Mouse (Mus musculus): Measurements from ENCODE around the gene Mc1r.

DNA sequence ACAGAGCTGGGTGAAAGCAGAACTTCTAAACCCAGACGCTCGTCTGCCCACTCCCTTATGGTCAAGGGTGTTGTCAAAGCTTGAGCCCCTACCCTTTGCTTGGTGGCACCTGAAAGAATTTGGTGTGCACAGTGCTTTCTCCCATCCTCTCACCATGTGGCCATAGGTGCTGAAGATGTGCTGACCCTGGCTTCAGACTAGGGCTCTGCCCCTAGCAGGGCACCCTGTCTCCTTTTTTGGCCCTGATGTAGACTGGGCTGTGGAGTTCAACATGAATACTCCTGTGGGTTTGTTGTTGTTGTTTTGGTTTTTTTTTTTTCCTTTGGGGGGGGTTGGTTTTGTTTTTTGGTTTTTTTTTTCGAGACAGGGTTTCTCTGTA lies 15.9 kb downstream of the Mc1r start:
- TF ChIP-seq CTCF (IDR thresholded peaks at IDR 0.05; ENCODE audit: low read depth, low read length) (no peak), POLR2A (IDR thresholded peaks at IDR 0.05; ENCODE audit: borderline replicate concordance, low read depth, low read length) (no peak)

Measured in bone marrow macrophage, adult 2 months (primary cell).